Mouse (Mus musculus): ENCODE measurements at regions not wholly inside any gene's neighbourhood (a gene's known extent, or its start where the extent isn't known, plus 50 kb on each side); places are given as distances from the start of the nearest gene placed in this dataset.

DNA sequence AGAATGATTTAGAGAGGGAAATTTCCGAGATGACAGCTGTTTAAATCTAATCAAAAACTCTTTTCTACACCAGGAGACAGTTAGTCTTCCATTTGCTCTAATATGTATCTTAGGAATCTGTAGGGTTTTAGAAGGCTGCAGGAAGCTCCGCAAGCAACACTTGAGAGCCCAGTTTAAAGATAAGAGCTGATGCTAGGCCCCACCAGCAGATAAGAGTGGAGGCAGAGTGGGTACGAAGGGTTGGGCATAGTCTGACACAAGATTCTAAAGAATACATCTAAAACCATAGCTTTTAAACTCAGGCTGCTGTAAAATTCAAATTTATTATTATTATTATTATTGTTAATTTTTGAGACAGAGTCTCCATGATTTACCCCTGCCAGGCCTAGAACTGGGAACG lies 106.7 kb upstream of the Adgrl2 start:
- TF ChIP-seq CTCF (IDR thresholded peaks at IDR 0.05; ENCODE audit: low read depth): no peak
- TF ChIP-seq EP300 (optimal IDR thresholded peaks at IDR 0.05): no peak
